Mouse (Mus musculus) spleen, postnatal 10 days (tissue): Measurements from ENCODE around the gene Stpg3.
A peak's percentile ranks its signal among the peaks of the same experiment; 100 is the strongest.

Experiments
- DNase-seq, 2 experiments: peaks; one replicate each; pipeline ENCODE4 v3.0.0; 2021 to 2022; ENCODE audit warnings: low spot score in 2 of 2

Stpg3 gene

DNA sequence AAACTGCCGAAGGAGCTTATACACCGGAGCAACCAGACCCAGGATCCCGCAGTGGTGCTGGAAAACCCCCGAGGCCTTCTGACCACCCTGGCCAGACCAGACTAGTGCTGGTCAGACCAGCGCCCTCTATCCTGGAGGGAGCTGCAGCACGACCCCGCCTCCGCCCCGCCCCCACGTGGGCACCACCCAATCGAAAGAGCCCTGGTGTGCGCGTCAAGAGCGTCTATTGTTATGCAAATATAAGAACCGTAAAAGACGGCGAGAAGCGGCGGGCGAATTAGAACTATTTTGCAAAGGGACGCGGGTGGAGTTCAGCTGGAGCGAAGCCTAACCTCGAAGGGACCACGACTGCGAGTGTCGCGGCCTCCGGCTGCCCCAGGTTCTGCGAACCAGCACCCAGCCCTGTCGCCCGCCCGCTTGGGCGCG, 33.9 kb downstream of the Stpg3 start, which contains the start of gene Nrarp:
TSS of gene Nrarp (plus strand) at position 281 of the 426 bp plus-strand sequence.
- peak in 1 of 2 experiments; percentile 92 for DNase-seq

- no peak for DNase-seq
These were observed 34.7 kb downstream of the Stpg3 start for GRCm38 (mm10) chr2:25179566-25180217.

GRCm38 (mm10) chr2:25178285-25178972, 36.0 kb downstream of the Stpg3 start:
- no peak for DNase-seq

DNA sequence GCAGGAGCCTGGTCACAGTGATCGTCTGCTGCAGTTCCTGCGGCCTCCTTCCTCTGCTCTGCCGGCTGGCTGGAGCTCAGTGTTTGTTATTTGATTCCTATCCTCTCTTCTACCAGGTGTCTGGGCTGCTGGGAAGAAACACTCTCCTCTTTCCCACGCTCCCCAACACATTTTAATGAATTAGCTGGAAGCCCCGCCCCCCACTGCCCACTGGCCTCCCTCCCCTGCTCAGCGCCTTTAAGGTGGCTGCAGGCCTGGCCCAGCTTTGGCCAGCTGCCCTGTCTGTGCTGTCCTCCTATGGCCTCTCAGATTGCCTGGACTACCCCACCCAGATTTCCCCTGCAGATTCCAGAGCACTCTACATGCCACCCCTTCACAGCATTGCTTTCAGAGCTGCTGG, 36.8 kb downstream of the Stpg3 start:
- no peak for DNase-seq

GRCm38 (mm10) chr2:25177076-25177475, 37.4 kb downstream of the Stpg3 start:
- no peak for DNase-seq

GRCm38 (mm10) chr2:25176573-25176972, 37.9 kb downstream of the Stpg3 start:
- no peak for DNase-seq

- DNase-seq: no peak
These were observed 38.8 kb downstream of the Stpg3 start for GRCm38 (mm10) chr2:25175690-25176078.

- DNase-seq: peak in 1 of 2 experiments; percentile 9
These were observed 39.4 kb downstream of the Stpg3 start for GRCm38 (mm10) chr2:25174866-25175689.

DNA sequence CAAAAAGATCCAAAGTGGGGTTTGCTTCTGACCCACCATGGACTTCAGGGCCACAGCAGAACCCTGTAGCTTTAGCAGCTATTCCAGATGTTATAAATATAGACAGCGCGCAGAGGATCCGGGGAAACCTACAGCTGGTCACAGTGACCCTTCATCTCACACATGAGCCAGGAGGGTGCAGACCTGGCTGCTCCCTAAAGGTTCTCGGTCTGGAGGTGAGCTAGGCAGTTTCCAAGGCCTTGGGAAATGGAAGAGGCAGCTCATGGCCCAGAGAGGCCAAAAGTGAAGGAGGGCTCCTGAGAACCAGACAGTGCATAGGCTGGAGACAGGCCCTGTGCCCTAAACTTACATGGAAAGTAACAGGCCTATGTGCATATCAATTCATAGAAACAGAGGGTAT, 40.6 kb downstream of the Stpg3 start:
- no peak for DNase-seq

GRCm38 (mm10) chr2:25172629-25173028, 41.8 kb downstream of the Stpg3 start:
- DNase-seq: peak; percentile 14 to 30

DNA sequence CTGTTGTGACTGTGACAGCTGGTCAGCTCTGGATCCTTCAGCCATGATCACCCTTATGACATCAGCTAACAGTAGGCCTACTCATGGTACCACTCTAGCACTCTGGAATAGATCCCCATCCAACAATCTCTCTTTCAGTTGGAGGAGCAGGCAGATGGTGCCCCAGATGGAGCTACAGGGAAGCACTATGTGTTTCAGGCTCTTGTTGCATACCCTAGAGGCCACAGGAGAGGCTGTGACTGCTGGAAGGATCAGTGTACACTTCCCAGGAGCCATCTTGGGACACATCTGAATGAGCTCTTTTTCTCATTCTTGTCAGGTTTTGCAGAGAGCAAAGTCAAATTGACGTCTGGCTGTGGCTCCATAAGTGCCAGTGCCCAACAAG, 42.7 kb downstream of the Stpg3 start:
- no peak for DNase-seq

GRCm38 (mm10) chr2:25171101-25171768, 43.2 kb downstream of the Stpg3 start:
- DNase-seq: no peak

DNA sequence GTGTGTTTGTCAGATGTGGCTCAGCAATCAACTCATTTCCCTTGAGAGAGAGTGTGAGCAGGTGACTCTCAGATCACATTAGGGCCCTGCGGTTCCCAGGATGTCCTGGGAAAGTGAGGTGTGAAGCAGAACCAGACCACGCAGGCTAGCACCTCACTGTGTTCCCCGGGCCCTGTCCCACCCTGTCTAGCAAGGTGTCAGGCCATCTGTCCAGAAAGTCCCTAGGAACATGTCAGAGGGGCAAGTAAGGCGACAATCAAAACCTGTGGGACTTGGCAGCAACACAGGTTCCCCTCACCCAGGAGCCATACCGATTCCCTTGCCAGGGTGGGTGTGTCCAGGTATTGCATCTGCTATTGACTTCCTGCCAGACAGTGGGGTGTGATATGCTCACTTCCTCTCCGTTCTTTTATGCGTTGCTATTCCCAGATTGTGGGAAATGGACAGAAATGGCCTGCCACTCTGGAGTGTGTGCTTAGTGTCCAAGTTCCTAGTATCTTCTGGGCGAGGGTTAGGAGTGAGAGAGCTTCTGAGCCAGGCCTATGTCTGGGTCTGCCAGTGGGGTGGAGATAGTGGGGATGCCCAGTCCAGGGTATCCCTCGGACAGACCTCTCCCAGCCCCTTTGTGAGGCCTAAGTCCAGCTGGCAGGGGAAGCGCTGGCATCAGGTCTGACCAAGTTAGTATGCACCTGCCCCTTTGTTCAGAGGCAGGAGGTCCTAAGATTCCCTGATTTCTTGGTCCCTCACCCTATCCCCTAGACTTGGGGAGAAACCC, 43.9 kb downstream of the Stpg3 start:
- DNase-seq: peak in 1 of 2 experiments; percentile 14

- DNase-seq: peak in 1 of 2 experiments; percentile 14
These were observed 44.7 kb downstream of the Stpg3 start for GRCm38 (mm10) chr2:25169778-25170177.

- DNase-seq: no peak
These were observed 45.8 kb downstream of the Stpg3 start for GRCm38 (mm10) chr2:25168665-25168978.

DNA sequence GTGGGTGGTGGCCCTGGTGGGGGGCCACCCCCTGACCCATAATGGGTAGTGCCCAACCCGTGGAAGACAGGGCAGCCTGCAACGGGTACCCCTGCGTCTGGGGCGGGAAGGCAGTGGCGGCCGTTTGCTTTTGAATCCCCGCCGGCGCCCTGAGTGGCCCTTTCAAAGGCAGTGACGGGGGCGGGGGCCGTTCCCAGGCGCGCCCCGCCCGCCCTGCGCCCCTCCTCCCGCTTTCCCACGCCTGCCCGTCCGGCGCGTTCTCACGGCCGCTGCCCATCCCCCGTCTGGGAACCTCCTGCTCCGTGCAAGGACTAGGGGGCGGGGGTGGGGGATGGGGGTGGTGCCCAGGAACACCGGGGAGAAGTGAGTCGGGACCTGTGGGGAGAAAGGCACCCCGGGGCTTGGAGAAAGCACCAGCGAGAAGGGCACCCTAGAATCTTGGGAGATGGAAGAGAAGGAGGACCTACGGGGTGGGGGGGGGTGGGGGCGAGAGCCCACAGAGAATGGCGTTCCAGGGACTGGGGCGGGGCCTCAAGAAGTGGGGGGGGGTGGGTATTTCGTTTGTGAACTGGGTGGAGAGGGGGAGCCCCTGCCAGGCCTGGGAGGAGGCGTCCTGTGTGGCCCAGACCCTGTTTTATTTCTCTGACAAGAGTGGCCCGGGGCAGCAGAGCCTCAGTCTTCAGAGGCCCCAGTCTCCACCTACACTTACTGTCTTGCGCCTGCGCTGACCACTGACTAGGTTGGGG, 46.3 kb downstream of the Stpg3 start:
- peak; percentile 36 to 74 for DNase-seq

DNA sequence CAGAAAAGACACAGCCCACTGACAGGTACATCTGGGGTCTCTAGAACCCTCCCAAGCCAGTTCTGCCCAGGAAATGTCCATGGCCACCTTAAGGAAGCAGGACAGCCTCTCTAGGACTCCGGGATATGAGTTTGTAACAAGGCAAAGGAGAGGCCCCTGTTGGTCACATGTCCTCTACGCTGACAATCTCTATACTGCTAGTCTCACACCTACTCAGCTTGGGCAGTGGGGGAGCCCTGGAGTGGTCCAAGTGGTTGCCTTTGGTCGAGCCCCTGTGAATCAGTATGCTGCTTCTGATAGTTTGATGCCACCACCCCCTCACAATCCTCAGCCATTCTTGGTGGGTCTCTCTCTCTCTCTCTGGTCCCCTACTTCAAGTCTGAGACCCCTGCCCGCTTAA, 47.0 kb downstream of the Stpg3 start:
- DNase-seq: peak in 1 of 2 experiments; percentile 33
